Mouse (Mus musculus) limb, embryonic 11.5 days (tissue): ENCODE data around the gene Zfp972. TPM values are rescaled to one million over a fixed set of nuclear protein-coding genes. Genes with fewer than 3 reads are reported as not detected.
"Not testable (repeated sequence)": the region's sequence is repeated elsewhere in the genome, so short reads cannot be mapped to it uniquely, and the experiment has no call there.

Experiments used
- ATAC-seq: fragments of 200-750 bp; cut with Nextera tagmentation; 2 replicates; pipeline ENCODE4 v1.8.0; 2017; ENCODE audit warnings: low read depth; ENCODE audit not compliant: insufficient number of reproducible peaks, low FRiP score, low TSS enrichment
- DNase-seq: peaks from one replicate; pipeline ENCODE4 v3.0.0-alpha.2; 2015; ENCODE audit warnings: low spot score
- H3K27ac ChIP-seq: fragments of 300-500 bp; sonication (generic); replicated peaks from 2 replicates; pipeline ENCODE4 v1.5.1; 2014; ENCODE audit warnings: low read depth, mild to moderate bottlenecking, low read length
- H3K27me3 ChIP-seq: fragments of 300-500 bp; sonication (generic); 2 replicates; pipeline ENCODE4 v1.6.1; 2014; ENCODE audit warnings: mild to moderate bottlenecking, low read length, mixed read lengths; ENCODE audit not compliant: control insufficient read depth, insufficient read depth
- H3K36me3 ChIP-seq: fragments of 300-500 bp; sonication (generic); 2 replicates; pipeline ENCODE4 v1.6.1; 2014; ENCODE audit warnings: mild to moderate bottlenecking, low read length, moderate library complexity, mixed read lengths; ENCODE audit not compliant: control insufficient read depth, insufficient read depth
- H3K4me1 ChIP-seq: fragments of 300-500 bp; sonication (generic); 2 replicates; pipeline ENCODE4 v1.6.1; 2014; ENCODE audit warnings: low read length, mixed read lengths; ENCODE audit not compliant: control insufficient read depth, insufficient read depth
- H3K4me2 ChIP-seq: fragments of 300-500 bp; sonication (generic); 2 replicates; pipeline ENCODE4 v1.6.1; 2014; ENCODE audit warnings: low read depth, mild to moderate bottlenecking, moderate library complexity; ENCODE audit not compliant: severe bottlenecking
- H3K4me3 ChIP-seq: fragments of 300-500 bp; sonication (generic); 2 replicates; pipeline ENCODE4 v1.5.1; 2014; ENCODE audit warnings: low read depth, low read length
- H3K9ac ChIP-seq: fragments of 300-500 bp; sonication (generic); 2 replicates; pipeline ENCODE4 v1.6.1; 2014; ENCODE audit warnings: mild to moderate bottlenecking, low read length
- H3K9me3 ChIP-seq: fragments of 300-500 bp; sonication (generic); 2 replicates; pipeline ENCODE4 v1.6.1; 2016; ENCODE audit warnings: low read length; ENCODE audit not compliant: control insufficient read depth
- WGBS: fragments of 180-500 bp; shearing (Covaris S2); extraction: QIAGEN DNeasy Blood & Tissue Kit; methylation state at CpG from one replicate; pipeline ENCODE4 v1.1.7; 2014; 5-methylcytosine and 5-hydroxymethylcytosine counted together
- polyA plus RNA-seq: library from polyadenylated mRNA; unstranded; fragments of >200 nt; fragmentation: Nextera tagmentation; extraction: Ambion mirVana; gene quantifications from 2 replicates; pipeline ENCODE4 v1.2.1, GENCODE M21; 2014

The Zfp972 gene
- polyA plus RNA-seq, 1 experiment from 2014 or later, result not detected

DNA sequence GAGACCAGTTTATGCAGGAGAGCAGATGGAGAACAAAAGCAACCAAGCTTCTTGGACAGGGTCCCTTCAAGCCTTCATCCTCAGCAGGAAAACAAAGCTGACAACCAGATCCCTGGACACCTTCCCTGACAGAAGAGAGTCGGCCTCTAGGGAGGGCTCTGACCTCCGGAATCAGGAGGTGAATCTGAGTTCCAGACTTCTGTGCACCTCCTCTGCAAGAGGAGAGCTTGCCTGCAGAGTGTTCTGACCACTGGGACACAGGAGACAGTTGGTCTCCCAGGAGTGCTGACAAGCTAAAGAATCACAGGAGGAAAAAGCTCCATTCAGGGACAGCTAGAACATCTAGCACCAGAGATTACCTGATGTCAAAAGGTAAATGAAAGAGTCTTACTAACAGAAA is 63.2 kb downstream of the Zfp972 start:
- H3K9ac ChIP-seq, H3K4me1 ChIP-seq, ATAC-seq, H3K27me3 ChIP-seq, H3K9me3 ChIP-seq, H3K4me2 ChIP-seq, H3K36me3 ChIP-seq, H3K4me3 ChIP-seq, DNase-seq, H3K27ac ChIP-seq: not testable (repeated sequence)
- WGBS, result 89% methylated on average over 2 of the region's 2 CpGs

Other genes starting within 250 kb of the Zfp972 start
- gene Gm14322, start 166.3 kb downstream of the Zfp972 start, polyA plus RNA-seq, result 9.3 and 11.3 TPM in 2 replicates
- 34.5 and 36.1 TPM in 2 replicates for gene Gm14325, start 85.3 kb downstream of the Zfp972 start, polyA plus RNA-seq
- 1.9 and 3.5 TPM in 2 replicates for gene Gm14327, start 28.5 kb downstream of the Zfp972 start, polyA plus RNA-seq
- gene Gm14326, start 31.7 kb upstream of the Zfp972 start, polyA plus RNA-seq, result 14.4 and 15.4 TPM in 2 replicates
- gene Zfp971, start 97.7 kb upstream of the Zfp972 start, polyA plus RNA-seq, result 12.7 and 13.0 TPM in 2 replicates
- gene Zfp931, start 152.9 kb upstream of the Zfp972 start, polyA plus RNA-seq, result 12.9 and 15.7 TPM in 2 replicates
- 4.2 and 4.3 TPM in 2 replicates for gene Phactr3, start 193.4 kb upstream of the Zfp972 start, polyA plus RNA-seq